Mouse (Mus musculus): ENCODE results near the gene Gm13697. TPM values are rescaled to one million over a fixed set of nuclear protein-coding genes. Genes with fewer than 3 reads are reported as not detected.
"Not testable (repeated sequence)": the region's sequence is repeated elsewhere in the genome, so short reads cannot be mapped to it uniquely, and the experiment has no call there.

Gene Gm13697
- polyA plus RNA-seq, 1 experiment from 2014 or later = not detected

GRCm38 (mm10) chr2:84008913-84009312 is 24.4 kb downstream of the Gm13697 start:
- no peaks in the 10 kb centered on the region for H3K36me3 ChIP-seq (ENCODE audit: poor library complexity, severe bottlenecking)
- ATAC-seq = 0 out of 2 replicates have a peak, but pooled peaks have one; percentile 65
- H3K27ac ChIP-seq = no peak overlapping the region
- no peak overlapping the region for H3K4me3 ChIP-seq
- 51% methylated on average over 1 of the region's 1 CpGs for WGBS
- H3K4me2 ChIP-seq = no peak overlapping the region
- H3K9me3 ChIP-seq (replicated peaks) = no peaks in the 10 kb centered on the region
- no peaks in the 10 kb centered on the region for H3K4me1 ChIP-seq
- H3K27me3 ChIP-seq = no peaks in the 10 kb centered on the region
- no peak overlapping the region for H3K9ac ChIP-seq

- Histone ChIP-seq H3K4me1 (no peaks in the 10 kb centered on the region), H3K4me2 (no peak overlapping the region), H3K36me3 (ENCODE audit: poor library complexity, severe bottlenecking) (no peaks in the 10 kb centered on the region), H3K27ac (no peak overlapping the region), H3K9ac (no peak overlapping the region), H3K27me3 (no peaks in the 10 kb centered on the region), H3K9me3 (replicated peaks) (no peaks in the 10 kb centered on the region), H3K4me3 (no peak overlapping the region)
- no peak for ATAC-seq
- 87% methylated on average over 3 of the region's 3 CpGs for WGBS
These were observed 25.3 kb downstream of the Gm13697 start for GRCm38 (mm10) chr2:84009818-84010217.

GRCm38 (mm10) chr2:84014572-84014971 is 30.0 kb downstream of the Gm13697 start:
- Histone ChIP-seq H3K27me3 (no peaks in the 10 kb centered on the region), H3K4me3 (no peak overlapping the region), H3K9ac (no peak overlapping the region), H3K36me3 (ENCODE audit: poor library complexity, severe bottlenecking) (no peaks in the 10 kb centered on the region), H3K27ac (no peak overlapping the region), H3K9me3 (replicated peaks) (no peaks in the 10 kb centered on the region), H3K4me1 (no peaks in the 10 kb centered on the region), H3K4me2 (no peak overlapping the region)
- 73% methylated on average over 6 of the region's 6 CpGs for WGBS
- ATAC-seq = no peak

- not testable (repeated sequence) for H3K9me3 ChIP-seq (replicated peaks); H3K4me1 ChIP-seq; H3K36me3 ChIP-seq (ENCODE audit: poor library complexity, severe bottlenecking); H3K9ac ChIP-seq; H3K27me3 ChIP-seq; H3K27ac ChIP-seq; ATAC-seq; H3K4me2 ChIP-seq; H3K4me3 ChIP-seq
- WGBS = 80% methylated on average over 5 of the region's 5 CpGs
These were observed 31.7 kb downstream of the Gm13697 start for GRCm38 (mm10) chr2:84016291-84016690.

- H3K27me3 ChIP-seq = no peaks in the 10 kb centered on the region
- no peak overlapping the region for H3K27ac ChIP-seq
- no peak overlapping the region for H3K4me2 ChIP-seq
- H3K4me3 ChIP-seq = no peak overlapping the region
- no peaks in the 10 kb centered on the region for H3K9me3 ChIP-seq (replicated peaks)
- no peak for ATAC-seq
- no peaks in the 10 kb centered on the region for H3K4me1 ChIP-seq
- 87% methylated on average over 3 of the region's 3 CpGs for WGBS
- H3K36me3 ChIP-seq (ENCODE audit: poor library complexity, severe bottlenecking) = no peaks in the 10 kb centered on the region
- no peak overlapping the region for H3K9ac ChIP-seq
These were observed 33.8 kb downstream of the Gm13697 start for GRCm38 (mm10) chr2:84018330-84018729.

- no peak overlapping the region for H3K9ac ChIP-seq
- H3K4me3 ChIP-seq = no peak overlapping the region
- no peak overlapping the region for H3K4me2 ChIP-seq
- no peak overlapping the region for H3K27ac ChIP-seq
- no peaks in the 10 kb centered on the region for H3K27me3 ChIP-seq
- H3K36me3 ChIP-seq (ENCODE audit: poor library complexity, severe bottlenecking) = no peaks in the 10 kb centered on the region
- WGBS = 81% methylated on average over 8 of the region's 8 CpGs
- ATAC-seq = no peak
- no peaks in the 10 kb centered on the region for H3K9me3 ChIP-seq (replicated peaks)
- no peaks in the 10 kb centered on the region for H3K4me1 ChIP-seq
These were observed 35.2 kb downstream of the Gm13697 start for GRCm38 (mm10) chr2:84019519-84020305.

- H3K9ac ChIP-seq = no peak overlapping the region
- no peak for ATAC-seq
- WGBS = 71% methylated on average over 2 of the region's 2 CpGs
These were observed 37.4 kb downstream of the Gm13697 start for GRCm38 (mm10) chr2:84021930-84022329.

GRCm38 (mm10) chr2:84022905-84023304 is 38.4 kb downstream of the Gm13697 start:
- H3K36me3 ChIP-seq (ENCODE audit: poor library complexity, severe bottlenecking) = no peaks in the 10 kb centered on the region
- no peak for ATAC-seq
- no peak overlapping the region for H3K4me3 ChIP-seq
- WGBS = 96% methylated on average over 2 of the region's 2 CpGs
- no peak overlapping the region for H3K9ac ChIP-seq
- H3K4me2 ChIP-seq = no peak overlapping the region
- H3K4me1 ChIP-seq = no peaks in the 10 kb centered on the region; the same call in 1 of the 2 replicates
- H3K9me3 ChIP-seq (replicated peaks) = no peaks in the 10 kb centered on the region
- no peaks in the 10 kb centered on the region for H3K27me3 ChIP-seq
- H3K27ac ChIP-seq = no peak overlapping the region

More at GRCm38 (mm10) chr2:84021930-84022329, 37.4 kb downstream of the Gm13697 start:
- no peak overlapping the region for H3K4me2 ChIP-seq
- no peaks in the 10 kb centered on the region for H3K9me3 ChIP-seq (replicated peaks)
- no peaks in the 10 kb centered on the region; the same call in 1 of the 2 replicates for H3K4me1 ChIP-seq
- H3K4me3 ChIP-seq = no peak overlapping the region
- no peaks in the 10 kb centered on the region for H3K36me3 ChIP-seq (ENCODE audit: poor library complexity, severe bottlenecking)
- H3K27me3 ChIP-seq = no peaks in the 10 kb centered on the region
- no peak overlapping the region for H3K27ac ChIP-seq

GRCm38 (mm10) chr2:84023319-84023718 is 38.8 kb downstream of the Gm13697 start:
- no peak for ATAC-seq
- Histone ChIP-seq H3K4me1 (no peaks in the 10 kb centered on the region; the same call in 1 of the 2 replicates), H3K4me3 (no peak overlapping the region), H3K27me3 (no peaks in the 10 kb centered on the region), H3K9ac (no peak overlapping the region), H3K9me3 (replicated peaks) (no peaks in the 10 kb centered on the region), H3K36me3 (ENCODE audit: poor library complexity, severe bottlenecking) (no peaks in the 10 kb centered on the region), H3K27ac (no peak overlapping the region), H3K4me2 (no peak overlapping the region)
- 83% methylated on average over 2 of the region's 2 CpGs for WGBS

- H3K4me3 ChIP-seq = no peak overlapping the region
- no peaks in the 10 kb centered on the region for H3K36me3 ChIP-seq (ENCODE audit: poor library complexity, severe bottlenecking)
- H3K4me2 ChIP-seq = no peak overlapping the region
- no peaks in the 10 kb centered on the region; the same call in 1 of the 2 replicates for H3K4me1 ChIP-seq
- WGBS = 8% methylated on average over 4 of the region's 4 CpGs
- 0 out of 2 replicates have a peak, but pooled peaks have one; percentile 27 for ATAC-seq
- no peaks in the 10 kb centered on the region for H3K9me3 ChIP-seq (replicated peaks)
- H3K27me3 ChIP-seq = no peaks in the 10 kb centered on the region
- H3K27ac ChIP-seq = no peak overlapping the region
- H3K9ac ChIP-seq = no peak overlapping the region
These were observed 40.7 kb downstream of the Gm13697 start for GRCm38 (mm10) chr2:84025217-84025616.

- Histone ChIP-seq H3K27ac (no peak overlapping the region), H3K27me3 (no peaks in the 10 kb centered on the region), H3K4me3 (no peak overlapping the region), H3K9ac (no peak overlapping the region), H3K36me3 (ENCODE audit: poor library complexity, severe bottlenecking) (no peaks in the 10 kb centered on the region), H3K9me3 (replicated peaks) (no peaks in the 10 kb centered on the region), H3K4me1 (no peaks in the 10 kb centered on the region), H3K4me2 (no peak overlapping the region)
- 91% methylated on average over 2 of the region's 2 CpGs for WGBS
- ATAC-seq = no peak
These were observed 48.0 kb downstream of the Gm13697 start for GRCm38 (mm10) chr2:84032505-84032904.

GRCm38 (mm10) chr2:84035997-84036396 is 51.5 kb downstream of the Gm13697 start:
- no peaks in the 10 kb centered on the region for H3K36me3 ChIP-seq (ENCODE audit: poor library complexity, severe bottlenecking)
- WGBS = 84% methylated on average over 4 of the region's 4 CpGs

More at GRCm38 (mm10) chr2:84035997-84036396, 51.5 kb downstream of the Gm13697 start:
- Histone ChIP-seq H3K4me3 (no peak overlapping the region), H3K27ac (no peak overlapping the region), H3K9me3 (replicated peaks) (no peaks in the 10 kb centered on the region), H3K9ac (no peak overlapping the region), H3K27me3 (no peaks in the 10 kb centered on the region), H3K4me1 (no peaks in the 10 kb centered on the region), H3K4me2 (no peak overlapping the region)
- ATAC-seq = no peak

All from forebrain, embryonic 13.5 days (tissue).